Mouse (Mus musculus) liver, postnatal 0 days (tissue): ENCODE results near the gene Ppm1h.

ENCODE experiments used
- CTCF ChIP-seq: sonication (generic); IDR thresholded peaks from 2 replicates; pipeline ENCODE4 v1.5.1; 2016; ENCODE audit warnings: antibody characterized with exemption, low read depth
- EP300 ChIP-seq: IDR thresholded peaks from 2 replicates; pipeline ENCODE4 v1.6.1; 2016; ENCODE audit warnings: antibody characterized with exemption, low read depth, mild to moderate bottlenecking

DNA sequence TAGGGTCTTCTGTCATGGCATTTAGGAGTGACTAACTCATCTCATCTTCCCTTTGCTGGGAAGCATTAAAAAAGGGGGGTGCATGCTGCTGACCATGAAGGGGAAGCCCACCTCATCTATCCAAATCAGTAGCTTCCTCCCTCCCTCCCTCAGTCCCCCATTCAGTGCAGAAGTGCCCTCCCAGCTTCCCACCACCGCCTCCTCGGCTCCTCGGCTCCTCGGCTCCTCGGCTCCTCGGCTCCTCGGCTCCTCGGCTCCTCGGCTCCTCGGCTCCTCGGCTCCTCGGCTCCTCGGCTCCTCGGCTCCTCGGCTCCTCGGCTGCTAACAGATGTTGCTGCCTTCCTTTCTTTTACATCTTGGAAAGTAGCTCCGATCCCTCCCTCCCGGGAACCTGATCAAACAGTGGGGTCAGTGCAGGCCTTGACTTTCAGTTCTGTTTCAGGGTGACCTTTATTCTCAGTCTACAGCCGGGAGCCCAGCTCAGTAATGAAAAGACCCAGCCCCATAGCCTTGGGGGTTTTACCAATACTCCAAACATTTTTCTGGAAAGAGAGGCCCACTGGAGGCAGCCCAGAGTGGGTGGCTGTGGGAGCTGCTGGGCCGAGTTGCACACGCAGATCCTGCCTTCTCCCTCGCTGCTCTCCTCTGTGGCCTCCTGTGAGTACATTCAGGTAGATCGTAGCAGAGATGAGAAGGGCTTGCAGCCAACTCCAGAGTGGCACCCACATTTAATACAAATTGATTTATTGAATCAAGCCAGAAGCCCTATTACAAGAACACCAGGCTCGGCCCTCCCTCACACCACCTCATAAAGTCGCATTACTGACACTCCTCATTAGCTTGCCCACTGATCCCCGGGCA is 207.7 kb downstream of the Ppm1h start:
- no peak for TF ChIP-seq CTCF
- no peak for TF ChIP-seq EP300
